Mouse (Mus musculus) myocyte (in vitro differentiated cells): ENCODE data around the gene Dnaja4.

ENCODE experiments used
- CEBPB ChIP-seq: IDR thresholded peaks from 2 replicates; pipeline ENCODE4 v1.6.1; 2011; ENCODE audit warnings: mild to moderate bottlenecking, moderate library complexity; ENCODE audit not compliant: poor library complexity, insufficient read depth, severe bottlenecking
- E2F4 ChIP-seq: IDR thresholded peaks from one replicate; pipeline ENCODE4 v1.6.1; 2011; ENCODE audit warnings: mild to moderate bottlenecking, control low read depth, moderate library complexity; ENCODE audit not compliant: insufficient read depth
- MAX ChIP-seq: IDR thresholded peaks from one replicate; pipeline ENCODE4 v1.6.1; 2011; ENCODE audit warnings: low read depth, mild to moderate bottlenecking, control low read depth
- MYOD1 ChIP-seq, 3 experiments: IDR thresholded peaks; one replicate each; pipeline ENCODE4 v1.6.1; 2011; ENCODE audit warnings: control low read depth in 2 of 3, low read depth in 2 of 3, mild to moderate bottlenecking in 2 of 3, moderate library complexity in 1 of 3; ENCODE audit not compliant: insufficient read length in 2 of 3, control insufficient read depth in 1 of 3
- MYOG ChIP-seq, 3 experiments: IDR thresholded peaks; one replicate each; pipeline ENCODE4 v1.6.1; 2011; ENCODE audit warnings: control low read depth in 2 of 3, low read depth in 2 of 3, mild to moderate bottlenecking in 2 of 3; ENCODE audit not compliant: insufficient read length in 2 of 3, control insufficient read depth in 1 of 3, insufficient read depth in 1 of 3
- POLR2A ChIP-seq: IDR thresholded peaks from one replicate; pipeline ENCODE4 v1.6.1; 2011; ENCODE audit warnings: low read depth, mild to moderate bottlenecking, control low read depth, moderate library complexity; ENCODE audit not compliant: insufficient read length
- POLR2AphosphoS2 ChIP-seq: IDR thresholded peaks from one replicate; pipeline ENCODE4 v1.6.1; 2011; ENCODE audit warnings: low read depth, control low read depth; ENCODE audit not compliant: insufficient read length
- SRF ChIP-seq: IDR thresholded peaks from one replicate; pipeline ENCODE4 v1.6.1; 2011; ENCODE audit warnings: low read depth; ENCODE audit not compliant: control insufficient read depth, insufficient read length
- TCF12 ChIP-seq: IDR thresholded peaks from one replicate; pipeline ENCODE4 v1.6.1; 2011; ENCODE audit warnings: mild to moderate bottlenecking, control low read depth; ENCODE audit not compliant: poor library complexity, insufficient read depth, severe bottlenecking
- TCF3 ChIP-seq: IDR thresholded peaks from one replicate; pipeline ENCODE4 v1.6.1; 2011; ENCODE audit warnings: low read depth, control low read depth; ENCODE audit not compliant: insufficient read length
- USF1 ChIP-seq: IDR thresholded peaks from one replicate; pipeline ENCODE4 v1.6.1; 2011; ENCODE audit warnings: low read depth, mild to moderate bottlenecking, control low read depth, moderate library complexity

DNA sequence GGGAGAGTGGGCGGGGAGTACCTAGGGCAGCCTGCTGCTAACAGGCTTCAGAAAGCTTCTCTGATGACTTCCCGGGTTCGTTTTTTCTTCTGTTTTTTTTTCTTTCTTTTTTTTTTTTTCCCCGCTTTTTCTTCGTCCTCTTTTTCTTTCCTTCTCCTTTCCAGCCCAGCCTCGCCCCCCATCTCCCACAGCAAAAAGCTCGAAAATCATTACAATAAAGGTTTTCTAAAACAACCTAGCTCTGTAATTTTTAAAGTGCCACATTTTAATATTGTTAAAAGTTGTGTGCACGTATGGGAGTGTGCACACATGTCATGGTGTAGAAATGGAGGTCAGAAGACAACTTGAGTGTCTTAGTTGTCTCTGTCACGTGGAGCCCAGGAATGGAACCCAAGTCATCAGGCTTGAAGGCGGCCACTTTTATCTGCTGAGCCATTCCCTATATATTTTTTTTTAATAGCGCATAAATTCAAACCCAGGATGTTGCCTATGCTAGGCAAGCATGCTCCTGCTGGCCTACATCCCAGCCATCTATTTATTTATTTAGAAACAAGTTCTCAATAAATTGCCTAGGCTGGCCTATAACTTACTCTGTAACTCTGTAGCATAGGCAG, 36.1 kb downstream of the Dnaja4 start:
- TF ChIP-seq POLR2A (no peak), MYOD1 (IDR thresholded peaks at IDR 0.05; ENCODE audit: control insufficient read depth in 1 of 3, insufficient read length in 2 of 3, low read depth in 2 of 3) (no peak), CEBPB (no peak), E2F4 (no peak), MYOG (IDR thresholded peaks at IDR 0.05; ENCODE audit: control insufficient read depth in 1 of 3, insufficient read depth in 1 of 3, insufficient read length in 2 of 3, low read depth in 2 of 3) (no peak), TCF12 (no peak), TCF3 (no peak), MAX (no peak), POLR2AphosphoS2 (no peak), USF1 (no peak), SRF (no peak)
